Mouse (Mus musculus): ENCODE measurements at regions not wholly inside any gene's neighbourhood (a gene's known extent, or its start where the extent isn't known, plus 50 kb on each side); places are given as distances from the start of the nearest gene placed in this dataset.

DNA sequence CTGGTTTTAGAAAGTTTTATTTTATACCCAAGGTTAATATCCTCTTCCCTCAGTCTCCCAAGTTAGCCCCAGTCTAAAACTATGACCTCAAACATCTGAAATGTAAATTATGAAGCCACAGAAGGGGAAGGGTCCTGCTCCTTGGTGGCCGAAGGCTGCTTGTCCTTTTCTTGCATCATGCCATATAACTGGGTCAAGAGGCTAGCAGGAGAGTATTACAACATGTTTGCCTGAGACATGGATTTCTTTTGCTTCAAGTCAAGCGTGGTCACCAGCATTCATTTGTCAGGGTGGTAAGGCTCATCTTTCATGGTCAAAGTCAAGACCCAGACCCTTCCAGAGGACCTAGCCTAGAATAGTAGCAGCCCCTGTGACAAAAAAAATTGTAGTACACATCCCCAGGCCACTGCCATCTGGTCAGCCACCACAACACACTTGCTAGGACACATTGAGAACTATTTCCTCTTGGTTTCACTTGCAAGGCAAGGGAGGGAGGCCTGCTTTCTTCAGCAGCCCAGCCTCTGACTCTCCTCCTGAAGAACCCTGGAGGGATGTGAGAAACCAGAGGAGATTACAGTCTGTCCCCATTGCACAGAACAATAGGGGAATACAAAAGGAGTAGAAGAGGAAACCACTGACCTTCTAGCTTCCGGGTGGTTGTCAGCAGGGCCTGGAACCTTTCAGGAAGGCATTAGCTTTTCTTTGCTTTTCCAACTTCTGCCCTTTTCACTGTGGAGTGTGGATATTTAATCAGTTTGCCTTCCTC lies 85.3 kb downstream of the Rassf10 start:
- TF ChIP-seq CTCF (IDR thresholded peaks at IDR 0.05; ENCODE audit: low read depth, low read length) (no peak), GATA2 (IDR thresholded peaks at IDR 0.05; ENCODE audit: borderline replicate concordance, low read depth, low read length) (no peak), GATA1 (IDR thresholded peaks at IDR 0.05; ENCODE audit: borderline replicate concordance, low read length) (no peak), POLR2AphosphoS5 (IDR thresholded peaks at IDR 0.05; ENCODE audit: insufficient replicate concordance, low read depth, low read length) (no peak), TAL1 (conservative IDR thresholded peaks at IDR 0.05; ENCODE audit: low read depth, low read length) (no peak)

Data from G1E (cell line).